Comparison of ENCODE assay signal across 8 mouse cellular contexts in the genomic region with DNA sequence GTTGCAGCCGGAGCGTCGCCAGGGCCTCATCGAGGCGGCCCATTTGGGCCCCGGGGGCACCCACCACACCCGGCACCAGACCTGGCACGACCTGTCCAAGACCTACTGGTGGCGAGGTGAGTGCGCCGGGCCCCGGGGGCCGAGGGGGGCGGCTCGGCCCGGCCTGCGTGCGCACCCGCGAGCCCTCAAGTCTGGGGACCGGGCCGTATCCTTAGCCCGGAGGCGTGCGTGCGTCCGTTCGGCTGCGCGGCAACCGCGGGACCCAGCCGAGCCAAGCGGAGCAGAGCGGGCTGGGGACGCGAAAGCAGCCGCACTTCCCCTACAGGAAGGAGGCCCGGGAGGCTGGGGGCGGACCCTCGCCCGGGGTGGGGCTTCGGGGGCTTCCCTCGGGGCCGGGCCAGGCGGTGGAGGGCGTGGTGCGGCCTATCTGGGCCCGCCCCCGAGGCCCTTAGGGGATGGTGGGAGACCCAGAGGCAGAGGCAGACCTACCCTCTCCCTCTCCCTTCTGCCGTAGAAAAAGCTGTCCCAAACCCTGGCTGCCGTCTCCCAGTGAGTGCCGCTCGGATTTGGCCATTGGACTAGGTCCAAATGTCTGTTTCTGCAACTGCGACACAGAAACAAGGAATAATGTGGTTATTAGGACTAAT. TPM values are rescaled to one million over a fixed set of nuclear protein-coding genes. Genes with fewer than 3 reads are reported as not detected.
DNase-seq lines count a peak whose midpoint lies in the region; ATAC-seq and TF ChIP-seq lines count a peak whose summit lies in the region.

No protein-coding gene starts in this region.

- peak; percentile 58 for ATAC-seq in G1E (ENCODE audit: extremely low read depth, insufficient number of reproducible peaks, low FRiP score, poor library complexity, severe bottlenecking)
- ATAC-seq in forebrain, postnatal 0 days = peak; percentile 70
- ATAC-seq in lung, embryonic 15.5 days (ENCODE audit: borderline replicate concordance, extremely low read depth, low FRiP score, low TSS enrichment) = peak; percentile 92

- no peak for TF ChIP-seq CTCF in G1E (IDR thresholded peaks at IDR 0.05; ENCODE audit: low read depth, low read length)
- TF ChIP-seq CTCF in forebrain, postnatal 0 days (IDR thresholded peaks at IDR 0.05; ENCODE audit: low read depth) = no peak
- TF ChIP-seq CTCF in olfactory bulb, adult 2 months (IDR thresholded peaks at IDR 0.05; ENCODE audit: insufficient read depth, low read depth, low read length) = no peak

- peak overlapping the region; percentile 71 for H3K4me2 ChIP-seq in forebrain, postnatal 0 days (ENCODE audit: low read depth)
- H3K4me2 ChIP-seq in lung, embryonic 15.5 days = peak overlapping the region; percentile 83

- WGBS in forebrain, postnatal 0 days = under 1% methylated on average over 40 of the region's 55 CpGs
- 0% methylated on average over 55 of the region's 55 CpGs for WGBS in lung, embryonic 15.5 days
- WGBS in olfactory bulb, adult 2 months = under 1% methylated on average over 55 of the region's 55 CpGs

- TF ChIP-seq POLR2A in olfactory bulb, adult 2 months (IDR thresholded peaks at IDR 0.05; ENCODE audit: insufficient read depth, low read depth, low read length) = peak; percentile 56; the same call in 1 of the 2 replicates

- DNase-seq in G1E (ENCODE audit: low spot score) = peak; percentile 81
- peak; percentile 72 to 77 for DNase-seq in cerebellum, adult 18-20 months
- peak; percentile 87 for DNase-seq in forebrain, postnatal 0 days
- peak; percentile 95 for DNase-seq in heart, postnatal 4 days
- DNase-seq in layer of hippocampus, adult 9-10 months (ENCODE audit: low spot score) = peak; percentile 54
- DNase-seq in thymus, postnatal 0 days (ENCODE audit: low spot score) = peak; percentile 93

- H3K4me1 ChIP-seq in G1E (ENCODE audit: insufficient read depth, low read depth, low read length) = peaks cover 56% of the 10 kb centered on the region
- H3K4me1 ChIP-seq in forebrain, postnatal 0 days (ENCODE audit: insufficient read depth) = peaks cover 6% of the 10 kb centered on the region; the same call in 1 of the 2 replicates
- peaks cover 30% of the 10 kb centered on the region for H3K4me1 ChIP-seq in lung, embryonic 15.5 days
- 0 out of 2 replicates have a peak, but pooled peaks cover 2% of the 10 kb centered on the region for H3K4me1 ChIP-seq in olfactory bulb, adult 2 months (ENCODE audit: control insufficient read depth, insufficient read depth, low read length)

- H3K36me3 ChIP-seq in G1E (replicated peaks) = peaks cover 52% of the 10 kb centered on the region
- H3K36me3 ChIP-seq in forebrain, postnatal 0 days (ENCODE audit: insufficient read depth) = peaks cover 34% of the 10 kb centered on the region
- H3K36me3 ChIP-seq in lung, embryonic 15.5 days = peaks cover 28% of the 10 kb centered on the region

- peak overlapping the region; percentile 92 for H3K9ac ChIP-seq in forebrain, postnatal 0 days
- peak overlapping the region; percentile 95 for H3K9ac ChIP-seq in lung, embryonic 15.5 days

- H3K27ac ChIP-seq in forebrain, postnatal 0 days (ENCODE audit: low read depth, low read length) = peak overlapping the region; percentile 94
- H3K27ac ChIP-seq in lung, embryonic 15.5 days = peak overlapping the region; percentile 92
- peak overlapping the region; percentile 76 for H3K27ac ChIP-seq in olfactory bulb, adult 2 months (ENCODE audit: insufficient read depth, low read depth, low read length)

- no peaks in the 10 kb centered on the region for H3K27me3 ChIP-seq in G1E (ENCODE audit: insufficient read depth, low read length)
- no peaks in the 10 kb centered on the region for H3K27me3 ChIP-seq in forebrain, postnatal 0 days (ENCODE audit: insufficient read depth, low read length)
- no peaks in the 10 kb centered on the region for H3K27me3 ChIP-seq in lung, embryonic 15.5 days

- H3K9me3 ChIP-seq in G1E (replicated peaks) = no peaks in the 10 kb centered on the region
- H3K9me3 ChIP-seq in forebrain, postnatal 0 days (ENCODE audit: low read length) = no peaks in the 10 kb centered on the region
- no peaks in the 10 kb centered on the region for H3K9me3 ChIP-seq in lung, embryonic 15.5 days

- peak overlapping the region; percentile 91 for H3K4me3 ChIP-seq in G1E (ENCODE audit: low read depth, low read length)
- H3K4me3 ChIP-seq in forebrain, postnatal 0 days (ENCODE audit: low read depth, low read length) = peak overlapping the region; percentile 95
- H3K4me3 ChIP-seq in lung, embryonic 15.5 days = peak overlapping the region; percentile 97
- peak overlapping the region; percentile 93 for H3K4me3 ChIP-seq in olfactory bulb, adult 2 months (ENCODE audit: insufficient read depth, low read depth, low read length)

RNA-seq across cellular contexts. Expression of gene Zbtb11, which starts 0.7 kb away (rescaled TPM):
- total RNA-seq in G1E (2014; fragmentation: Nextera tagmentation) (37.0 and 37.6 TPM in 2 replicates), G1E (2017) (35.1 and 42.3 TPM in 2 replicates)
- 6.8 TPM in 2 replicates for polyA plus RNA-seq in G1E (2012)
- 22.3 and 23.7 TPM in 2 replicates for total RNA-seq in forebrain, postnatal 0 days (2014; rRNA removed)
- polyA plus RNA-seq in forebrain, postnatal 0 days (2015; fragmentation: Nextera tagmentation; extraction: Ambion mirVana) = 9.9 and 15.6 TPM in 2 replicates
- 10 to 100 TPM in 1 of 2 experiments, 1 to 10 TPM in 1; 8.8 to 10.4 TPM for total RNA-seq in heart, postnatal 4 days (2021)
- 17.9 and 18.2 TPM in 2 replicates for polyA plus RNA-seq in lung, embryonic 15.5 days (2015; fragmentation: Nextera tagmentation; extraction: Ambion mirVana)
- not detected in 2 replicates for polyA plus RNA-seq in olfactory bulb, adult 2 months (2012; ENCODE audit: insufficient read depth, insufficient read length, low replicate concordance, missing spikeins)
- 15.6 and 20.2 TPM in 2 replicates for polyA plus RNA-seq in thymus, postnatal 0 days (2015; fragmentation: Nextera tagmentation; extraction: Ambion mirVana)

RNA-seq across cellular contexts. Expression of gene Rpl24, which starts 8.3 kb away (rescaled TPM):
- total RNA-seq in G1E (2014; fragmentation: Nextera tagmentation) (410 and 496 TPM in 2 replicates), G1E (2017) (1,331 and 1,386 TPM in 2 replicates)
- 62.5 and 148 TPM in 2 replicates for polyA plus RNA-seq in G1E (2012)
- 576 and 901 TPM in 2 replicates for total RNA-seq in forebrain, postnatal 0 days (2014; rRNA removed)
- polyA plus RNA-seq in forebrain, postnatal 0 days (2015; fragmentation: Nextera tagmentation; extraction: Ambion mirVana) = 584 and 740 TPM in 2 replicates
- total RNA-seq in heart, postnatal 4 days (2021) = 100 to 1,000 TPM; 714 to 743 TPM
- 687 and 756 TPM in 2 replicates for polyA plus RNA-seq in lung, embryonic 15.5 days (2015; fragmentation: Nextera tagmentation; extraction: Ambion mirVana)
- polyA plus RNA-seq in olfactory bulb, adult 2 months (2012; ENCODE audit: insufficient read depth, insufficient read length, low replicate concordance, missing spikeins) = 3,289 TPM in 1 of 2 replicates, not detected in the other
- 1,051 and 1,112 TPM in 2 replicates for polyA plus RNA-seq in thymus, postnatal 0 days (2015; fragmentation: Nextera tagmentation; extraction: Ambion mirVana)

RNA-seq across cellular contexts. Expression of gene Cep97, which starts 39.7 kb away (rescaled TPM):
- 17.4 and 17.6 TPM in 2 replicates for total RNA-seq in G1E (2014; fragmentation: Nextera tagmentation)
- total RNA-seq in G1E (2017) = 17.3 and 24.6 TPM in 2 replicates
- 5.8 and 11.4 TPM in 2 replicates for polyA plus RNA-seq in G1E (2012)
- total RNA-seq in forebrain, postnatal 0 days (2014; rRNA removed) = 9.4 and 10.0 TPM in 2 replicates
- polyA plus RNA-seq in forebrain, postnatal 0 days (2015; fragmentation: Nextera tagmentation; extraction: Ambion mirVana) = 6.5 and 7.3 TPM in 2 replicates
- 1 to 10 TPM; 4.7 to 6.3 TPM for total RNA-seq in heart, postnatal 4 days (2021)
- 9.7 and 10.7 TPM in 2 replicates for polyA plus RNA-seq in lung, embryonic 15.5 days (2015; fragmentation: Nextera tagmentation; extraction: Ambion mirVana)
- polyA plus RNA-seq in olfactory bulb, adult 2 months (2012; ENCODE audit: insufficient read depth, insufficient read length, low replicate concordance, missing spikeins) = 217 TPM in 1 of 2 replicates, not detected in the other
- 46.4 and 52.7 TPM in 2 replicates for polyA plus RNA-seq in thymus, postnatal 0 days (2015; fragmentation: Nextera tagmentation; extraction: Ambion mirVana)

RNA-seq across cellular contexts. Expression of gene Pcnp, which starts 55.2 kb away (rescaled TPM):
- total RNA-seq in G1E (2014; fragmentation: Nextera tagmentation) = 176 and 198 TPM in 2 replicates
- 106 and 113 TPM in 2 replicates for total RNA-seq in G1E (2017)
- polyA plus RNA-seq in G1E (2012) = 30.9 and 31.6 TPM in 2 replicates
- 92.8 and 106 TPM in 2 replicates for total RNA-seq in forebrain, postnatal 0 days (2014; rRNA removed)
- 231 and 236 TPM in 2 replicates for polyA plus RNA-seq in forebrain, postnatal 0 days (2015; fragmentation: Nextera tagmentation; extraction: Ambion mirVana)
- 10 to 100 TPM; 73.1 to 74.5 TPM for total RNA-seq in heart, postnatal 4 days (2021)
- 233 and 240 TPM in 2 replicates for polyA plus RNA-seq in lung, embryonic 15.5 days (2015; fragmentation: Nextera tagmentation; extraction: Ambion mirVana)
- not detected in 2 replicates for polyA plus RNA-seq in olfactory bulb, adult 2 months (2012; ENCODE audit: insufficient read depth, insufficient read length, low replicate concordance, missing spikeins)
- 159 and 168 TPM in 2 replicates for polyA plus RNA-seq in thymus, postnatal 0 days (2015; fragmentation: Nextera tagmentation; extraction: Ambion mirVana)

Comparison
In these comparisons a context has a peak if more than half of its experiments do, and no peak if none do; other contexts are left out.
1. Peak in every context shown above with its lines: DNase-seq, ATAC-seq, H3K4me3 ChIP-seq and H3K27ac ChIP-seq.